Mouse (Mus musculus) forebrain, embryonic 12.5 days (tissue): ENCODE measurements around the gene Pou2f1. TPM values are rescaled to one million over a fixed set of nuclear protein-coding genes. Genes with fewer than 3 reads are reported as not detected.

Source experiments
- ATAC-seq: fragments of 200-750 bp; cut with Nextera tagmentation; 2 replicates; pipeline ENCODE4 v1.8.0; 2017; ENCODE audit warnings: moderate TSS enrichment; ENCODE audit not compliant: low FRiP score
- H3K27ac ChIP-seq: fragments of 300-500 bp; sonication (generic); 2 replicates; pipeline ENCODE4 v1.5.1; 2016; ENCODE audit warnings: mild to moderate bottlenecking
- H3K27me3 ChIP-seq: fragments of 300-500 bp; sonication (generic); 2 replicates; pipeline ENCODE4 v1.6.1; 2016; ENCODE audit warnings: mild to moderate bottlenecking
- H3K36me3 ChIP-seq: fragments of 300-500 bp; sonication (generic); replicated peaks from 2 replicates; pipeline ENCODE4 v1.6.1; 2016; ENCODE audit warnings: mild to moderate bottlenecking
- H3K4me1 ChIP-seq: fragments of 300-500 bp; sonication (generic); 2 replicates; pipeline ENCODE4 v1.6.1; 2016
- H3K4me2 ChIP-seq: fragments of 300-500 bp; sonication (generic); 2 replicates; pipeline ENCODE4 v1.6.1; 2016; ENCODE audit warnings: mild to moderate bottlenecking, moderate library complexity
- H3K4me3 ChIP-seq: fragments of 300-500 bp; sonication (generic); replicated peaks from 2 replicates; pipeline ENCODE4 v1.5.1; 2016; ENCODE audit warnings: mild to moderate bottlenecking
- H3K9ac ChIP-seq: fragments of 300-500 bp; sonication (generic); 2 replicates; pipeline ENCODE4 v1.6.1; 2016; ENCODE audit warnings: mild to moderate bottlenecking
- H3K9me3 ChIP-seq: fragments of 300-500 bp; sonication (generic); 2 replicates; pipeline ENCODE4 v1.6.1; 2016
- WGBS: fragments of 180-500 bp; shearing (Covaris S2); methylation state at CpG from one replicate; pipeline ENCODE4 v1.1.7; 2016; 5-methylcytosine and 5-hydroxymethylcytosine counted together
- polyA plus RNA-seq: library from polyadenylated mRNA; unstranded; fragments of >200 nt; fragmentation: Nextera tagmentation; extraction: Ambion mirVana; gene quantifications from 2 replicates; pipeline ENCODE4 v1.2.1, GENCODE M21; 2016

The Pou2f1 gene
- polyA plus RNA-seq, 1 experiment from 2014 or later: 27.8 TPM

- Histone ChIP-seq H3K27me3 (no peaks in the 10 kb centered on the region), H3K4me2 (no peak overlapping the region), H3K36me3 (0 out of 2 replicates have a peak, but pooled peaks cover 3% of the 10 kb centered on the region), H3K4me3 (no peak overlapping the region), H3K9me3 (no peaks in the 10 kb centered on the region), H3K27ac (no peak overlapping the region), H3K9ac (no peak overlapping the region), H3K4me1 (peaks cover 19% of the 10 kb centered on the region)
- ATAC-seq: no peak
- WGBS: 90% methylated on average over 3 of the region's 3 CpGs
These were observed 33.3 kb downstream of the Pou2f1 start for GRCm38 (mm10) chr1:165969001-165969690.

DNA sequence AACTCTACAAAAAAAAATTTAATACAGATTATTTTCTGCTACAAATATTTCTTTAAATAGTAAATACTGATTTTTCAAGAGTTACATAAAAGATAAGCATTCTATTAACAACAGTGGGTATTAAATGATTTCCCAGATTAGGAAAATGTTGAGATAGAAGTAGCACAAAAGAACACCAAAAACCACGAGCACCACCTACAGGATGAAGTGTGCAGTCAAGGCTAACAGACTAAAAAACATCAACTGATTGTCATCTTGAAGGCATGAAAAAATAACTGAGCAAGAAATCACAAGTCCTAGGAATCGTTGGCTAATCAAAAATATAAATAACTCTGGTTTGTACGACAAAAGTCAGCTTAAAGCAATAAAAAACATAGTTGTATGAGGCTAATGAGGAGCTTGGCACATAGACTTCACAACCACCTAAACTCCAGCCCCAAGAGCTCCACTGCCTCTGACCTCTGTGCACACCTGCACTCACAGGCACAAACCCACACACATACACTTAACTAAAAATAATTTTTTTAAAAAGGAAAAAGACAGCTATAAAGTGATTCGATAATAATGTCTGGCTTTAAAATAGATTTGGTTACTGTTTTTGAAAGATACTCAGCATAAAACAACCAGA, 35.3 kb downstream of the Pou2f1 start:
- WGBS: 36% methylated on average over 4 of the region's 4 CpGs
- H3K9me3 ChIP-seq: no peaks in the 10 kb centered on the region
- H3K4me1 ChIP-seq: peaks cover 19% of the 10 kb centered on the region

DNA sequence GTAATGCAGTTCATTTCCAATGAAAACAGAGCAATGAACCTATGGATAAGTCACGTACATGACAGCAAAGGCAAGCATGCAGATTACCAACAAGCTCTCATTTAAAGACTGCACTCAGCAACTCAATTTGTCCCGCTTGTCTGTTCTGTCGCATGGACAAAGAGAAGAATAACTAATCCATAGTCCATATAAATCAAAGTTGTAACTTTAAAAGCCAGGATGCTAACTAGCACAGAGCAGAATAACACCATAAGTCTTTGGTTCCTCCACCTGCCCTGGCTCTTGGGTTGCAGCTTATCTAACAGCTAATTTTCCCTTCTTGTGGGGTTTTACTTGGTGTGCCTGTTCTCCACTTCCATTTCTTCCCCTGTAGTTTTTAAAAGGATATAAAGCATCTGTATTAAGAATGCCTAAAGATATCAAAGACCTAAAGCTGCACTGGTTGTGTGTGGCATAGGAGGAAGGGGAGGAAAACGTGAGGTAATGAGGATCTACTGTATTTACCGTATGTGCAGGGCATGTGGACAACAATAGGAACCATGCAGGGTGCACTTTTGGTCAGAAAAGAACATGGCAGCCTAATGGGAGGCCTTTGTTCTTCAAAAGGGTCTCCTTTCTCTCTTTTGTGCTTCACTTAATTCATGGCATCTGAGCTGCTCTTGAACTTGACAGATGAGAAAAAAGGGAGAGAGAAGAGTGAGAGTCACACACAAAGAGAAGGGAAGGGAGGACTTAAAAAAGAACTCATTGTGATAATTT, 36.1 kb downstream of the Pou2f1 start:
- no peaks in the 10 kb centered on the region for H3K27me3 ChIP-seq
- no peaks in the 10 kb centered on the region for H3K9me3 ChIP-seq
- ATAC-seq: peak; percentile 94
- peak overlapping the region; percentile 29 for H3K4me2 ChIP-seq
- H3K9ac ChIP-seq: 0 out of 2 replicates have a peak overlapping the region, but pooled peaks have one; percentile 4
- H3K4me1 ChIP-seq: peaks cover 25% of the 10 kb centered on the region
- H3K4me3 ChIP-seq: no peak overlapping the region
- WGBS: 17% methylated on average over 5 of the region's 5 CpGs
- peak overlapping the region; percentile 75 for H3K27ac ChIP-seq
- 0 out of 2 replicates have a peak, but pooled peaks cover 3% of the 10 kb centered on the region for H3K36me3 ChIP-seq

More for the DNA sequence above, 35.3 kb downstream of the Pou2f1 start:
- no peaks in the 10 kb centered on the region for H3K27me3 ChIP-seq
- H3K4me3 ChIP-seq: no peak overlapping the region
- H3K4me2 ChIP-seq: no peak overlapping the region
- ATAC-seq: peak; percentile 52; the same call in 1 of the 2 replicates
- H3K9ac ChIP-seq: no peak overlapping the region
- 0 out of 2 replicates have a peak, but pooled peaks cover 3% of the 10 kb centered on the region for H3K36me3 ChIP-seq
- no peak overlapping the region for H3K27ac ChIP-seq

DNA sequence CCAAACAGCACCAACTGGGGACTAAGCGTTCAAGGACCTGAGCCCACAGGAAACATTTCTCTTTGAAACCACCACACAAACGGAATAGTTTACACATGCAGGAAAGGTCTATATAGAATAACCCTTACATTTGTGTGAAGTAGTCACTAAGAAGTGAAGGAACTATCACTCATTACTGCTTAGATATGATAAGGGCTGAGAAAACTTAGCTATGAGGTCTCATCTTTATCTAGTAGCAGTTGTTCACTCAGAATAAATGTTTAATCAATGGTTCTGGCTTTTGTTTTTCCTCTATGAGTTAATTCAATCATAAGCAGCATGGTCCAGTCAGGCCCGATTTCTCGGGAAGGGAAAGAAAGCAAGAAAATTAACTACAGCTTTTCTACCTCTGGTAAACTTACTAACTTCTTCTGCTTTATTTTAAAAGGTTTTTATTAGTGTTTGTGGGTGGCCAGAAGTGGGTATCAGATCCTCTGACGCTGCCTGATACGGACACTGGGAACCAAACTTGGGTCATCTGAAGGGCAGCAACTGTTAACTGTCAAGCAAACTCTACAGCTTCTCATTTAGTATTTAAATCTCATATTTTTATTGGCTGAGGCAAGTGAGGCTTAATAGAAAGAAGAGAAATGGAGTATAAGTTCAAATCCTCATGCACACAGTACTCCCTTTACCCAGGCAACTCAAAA, 40.7 kb downstream of the Pou2f1 start:
- Histone ChIP-seq H3K9ac (no peak overlapping the region), H3K36me3 (no peaks in the 10 kb centered on the region), H3K9me3 (no peaks in the 10 kb centered on the region), H3K4me2 (no peak overlapping the region), H3K4me1 (peaks cover 29% of the 10 kb centered on the region), H3K4me3 (no peak overlapping the region), H3K27ac (no peak overlapping the region), H3K27me3 (no peaks in the 10 kb centered on the region)
- ATAC-seq: no peak
- 90% methylated on average over 6 of the region's 6 CpGs for WGBS

- Histone ChIP-seq H3K4me3 (no peak overlapping the region), H3K4me2 (no peak overlapping the region), H3K36me3 (no peaks in the 10 kb centered on the region), H3K27ac (no peak overlapping the region), H3K27me3 (no peaks in the 10 kb centered on the region), H3K4me1 (peaks cover 12% of the 10 kb centered on the region), H3K9me3 (no peaks in the 10 kb centered on the region), H3K9ac (no peak overlapping the region)
- ATAC-seq: no peak
These were observed 44.3 kb downstream of the Pou2f1 start for GRCm38 (mm10) chr1:165958159-165958558.

DNA sequence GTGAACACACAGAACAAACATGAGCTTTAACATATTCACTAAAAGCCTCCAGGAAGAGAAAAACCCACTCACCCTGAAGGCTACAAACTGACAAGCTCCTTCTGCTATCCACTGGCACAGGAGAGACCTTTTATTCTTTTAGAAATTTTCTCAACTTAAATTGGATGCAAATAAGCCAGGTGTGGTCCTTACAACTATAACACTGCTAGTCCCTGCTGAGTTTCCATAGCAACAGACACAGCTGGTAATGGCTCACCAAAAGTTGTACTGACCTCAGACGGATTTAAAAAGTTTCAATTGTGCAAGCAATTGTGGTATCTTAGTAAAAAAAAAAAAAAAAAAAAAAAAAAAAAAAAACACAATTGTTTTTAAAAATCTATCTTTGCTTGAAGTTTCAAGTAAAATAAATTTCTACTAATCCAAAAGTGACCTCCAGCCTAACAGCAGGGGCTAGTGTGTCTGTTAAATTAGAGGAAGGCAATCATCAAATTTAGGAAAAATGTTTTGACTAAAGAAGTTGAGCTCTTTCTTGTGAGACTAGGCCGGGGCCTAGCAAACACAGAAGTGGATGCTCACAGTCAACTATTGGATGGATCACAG, 54.2 kb downstream of the Pou2f1 start:
- Histone ChIP-seq H3K9me3 (no peaks in the 10 kb centered on the region), H3K9ac (no peak overlapping the region), H3K4me1 (peaks cover 8% of the 10 kb centered on the region), H3K36me3 (no peaks in the 10 kb centered on the region), H3K4me3 (no peak overlapping the region), H3K4me2 (no peak overlapping the region), H3K27ac (no peak overlapping the region), H3K27me3 (no peaks in the 10 kb centered on the region)
- 11% methylated on average over 2 of the region's 2 CpGs for WGBS
- ATAC-seq: peak; percentile 30; the same call in 1 of the 2 replicates

DNA sequence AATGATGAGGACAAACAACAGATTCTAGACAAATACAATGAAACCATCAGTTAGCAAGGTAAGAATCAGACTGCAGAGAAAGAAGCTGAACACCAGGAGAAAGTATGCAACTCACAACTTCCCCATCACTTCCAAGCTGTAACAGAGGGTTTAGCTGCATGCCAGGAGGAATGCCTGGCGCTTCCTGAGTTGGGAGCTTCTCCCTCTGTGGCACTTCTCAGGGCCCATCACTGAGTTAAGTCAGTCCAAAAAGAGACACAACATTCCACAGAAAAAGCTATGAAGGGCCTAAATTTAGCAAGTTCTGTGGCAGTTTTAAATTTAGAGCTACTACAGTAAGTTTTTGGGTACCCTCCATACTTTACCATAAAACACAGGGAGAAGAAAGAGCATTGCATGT, 59.2 kb downstream of the Pou2f1 start:
- ATAC-seq: no peak
- H3K36me3 ChIP-seq: no peaks in the 10 kb centered on the region
- no peaks in the 10 kb centered on the region for H3K27me3 ChIP-seq
- no peak overlapping the region for H3K4me3 ChIP-seq
- H3K9ac ChIP-seq: no peak overlapping the region
- 95% methylated on average over 1 of the region's 1 CpGs for WGBS
- peaks cover 2% of the 10 kb centered on the region for H3K4me1 ChIP-seq
- no peak overlapping the region for H3K27ac ChIP-seq
- no peak overlapping the region for H3K4me2 ChIP-seq
- no peaks in the 10 kb centered on the region for H3K9me3 ChIP-seq

DNA sequence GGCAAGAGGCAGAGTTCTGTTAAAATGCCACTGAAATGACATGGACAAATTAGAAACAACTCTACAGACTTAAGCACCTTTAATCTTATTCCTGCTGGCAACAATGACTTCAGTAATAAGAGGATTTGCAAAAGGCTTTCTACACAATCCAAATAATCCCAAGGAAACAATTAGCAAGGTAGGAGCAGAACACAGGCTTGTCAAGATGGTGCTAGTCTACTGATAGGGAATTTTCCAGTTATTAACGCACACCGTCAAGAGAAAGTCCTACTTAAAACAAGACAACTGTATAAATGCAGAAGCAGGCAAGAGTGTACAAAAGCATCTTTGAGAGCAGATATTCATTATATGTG, 67.0 kb downstream of the Pou2f1 start:
- Histone ChIP-seq H3K4me3 (no peak overlapping the region), H3K9me3 (no peaks in the 10 kb centered on the region), H3K4me2 (peak overlapping the region; percentile 26), H3K36me3 (no peaks in the 10 kb centered on the region), H3K9ac (no peak overlapping the region), H3K27ac (peak overlapping the region; percentile 83), H3K27me3 (no peaks in the 10 kb centered on the region), H3K4me1 (peaks cover 28% of the 10 kb centered on the region)
- 9% methylated on average over 2 of the region's 2 CpGs for WGBS
- ATAC-seq: no peak

DNA sequence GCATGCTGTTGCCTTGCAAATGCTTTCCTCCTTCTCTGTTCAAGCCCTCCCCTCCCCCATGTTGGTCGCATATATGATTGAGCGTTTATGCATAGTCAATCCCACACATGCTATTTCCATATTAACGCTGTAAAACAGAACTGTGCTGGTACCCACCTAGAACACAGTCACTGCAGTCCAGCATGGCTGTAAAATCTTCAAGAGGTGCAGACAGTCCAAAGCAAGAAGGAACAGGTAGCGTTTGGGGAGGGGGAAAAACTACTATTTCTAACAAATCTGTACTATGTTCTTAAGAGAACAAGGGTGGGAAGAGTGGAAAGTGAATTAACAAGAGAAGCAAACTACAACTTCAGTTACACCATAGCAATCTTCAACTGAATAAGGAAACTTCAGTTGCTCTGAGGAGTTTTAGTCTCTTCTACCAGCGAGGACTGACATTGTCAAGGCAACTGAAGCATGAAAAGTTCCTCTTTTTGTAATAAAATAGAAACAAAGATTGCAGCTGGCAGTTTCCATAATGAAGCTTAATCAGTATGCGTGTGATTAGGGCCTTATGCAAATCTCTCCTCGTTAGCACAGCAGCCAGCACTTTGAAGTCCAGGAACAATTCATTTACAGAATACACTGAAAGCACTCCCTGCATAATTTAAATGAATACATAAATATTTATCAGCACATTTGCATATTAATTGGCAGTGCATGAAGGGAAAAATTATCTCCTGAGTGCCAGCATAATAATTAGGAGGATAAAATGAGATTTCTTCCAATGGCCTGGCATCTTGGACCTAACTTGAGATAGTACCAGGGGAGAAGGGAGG, 67.6 kb downstream of the Pou2f1 start:
- no peaks in the 10 kb centered on the region for H3K27me3 ChIP-seq
- peak; percentile 96 for ATAC-seq
- peak overlapping the region; percentile 43; the same call in 1 of the 2 replicates for H3K9ac ChIP-seq
- 9% methylated on average over 7 of the region's 7 CpGs for WGBS
- H3K4me3 ChIP-seq: peak overlapping the region; percentile 33
- H3K9me3 ChIP-seq: no peaks in the 10 kb centered on the region
- peak overlapping the region; percentile 47 for H3K4me2 ChIP-seq
- H3K27ac ChIP-seq: peak overlapping the region; percentile 97
- peaks cover 28% of the 10 kb centered on the region for H3K4me1 ChIP-seq
- H3K36me3 ChIP-seq: no peaks in the 10 kb centered on the region

DNA sequence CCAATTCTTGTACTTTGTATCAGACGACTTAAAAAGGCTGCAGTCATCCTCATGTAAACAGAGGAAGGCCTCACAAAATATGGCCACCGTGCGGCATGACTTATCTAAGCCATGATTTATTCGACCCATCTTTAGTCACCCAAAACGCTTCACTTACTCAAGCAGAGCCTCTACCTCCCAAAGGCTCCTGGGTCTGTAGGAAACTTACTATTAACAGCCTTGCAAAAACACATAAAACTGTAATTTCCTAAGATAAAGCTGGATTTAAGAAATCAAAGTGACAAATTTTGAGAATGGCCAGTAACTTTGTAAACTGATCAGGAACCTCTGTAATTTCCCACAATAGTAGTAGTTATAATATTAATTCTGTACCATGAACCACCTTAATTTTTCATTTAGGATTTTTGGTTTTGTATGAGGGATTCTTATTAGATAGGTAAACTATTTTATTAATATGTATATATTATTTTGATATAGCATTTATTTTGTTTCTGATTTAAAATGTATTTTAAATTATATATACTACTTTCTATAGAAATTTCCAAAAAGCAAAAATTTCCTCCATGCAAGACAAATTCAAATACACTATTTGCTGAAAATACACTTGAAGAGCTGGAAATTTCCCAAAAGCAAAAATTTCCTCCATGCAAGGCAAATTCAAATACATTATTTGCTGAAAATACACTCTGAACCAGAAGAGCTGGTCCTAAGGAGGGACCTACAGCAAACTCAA, 68.4 kb downstream of the Pou2f1 start:
- Histone ChIP-seq H3K27ac (peak overlapping the region; percentile 97), H3K27me3 (no peaks in the 10 kb centered on the region), H3K36me3 (no peaks in the 10 kb centered on the region), H3K4me1 (peaks cover 28% of the 10 kb centered on the region), H3K9me3 (no peaks in the 10 kb centered on the region), H3K4me2 (peak overlapping the region; percentile 49), H3K9ac (peak overlapping the region; percentile 43; the same call in 1 of the 2 replicates), H3K4me3 (peak overlapping the region; percentile 33)
- 46% methylated on average over 5 of the region's 5 CpGs for WGBS
- no peak for ATAC-seq

DNA sequence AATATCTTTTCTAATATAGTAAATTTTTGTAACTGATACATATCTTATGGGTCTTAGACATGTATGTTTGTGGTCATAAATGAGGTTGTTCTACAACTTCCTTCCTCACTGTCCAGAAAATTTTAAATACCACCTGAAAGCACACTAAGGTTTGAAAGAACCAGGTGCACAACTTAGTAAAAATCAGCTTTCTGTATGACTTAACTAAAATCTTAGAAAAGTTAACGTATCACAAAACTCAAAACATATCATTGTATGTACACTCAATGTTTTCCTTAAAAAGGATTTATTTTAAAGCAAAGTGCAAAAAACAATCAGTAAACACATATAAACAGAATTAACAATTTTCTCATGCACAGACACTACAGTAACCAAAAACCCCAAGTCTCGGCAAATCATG, 69.6 kb downstream of the Pou2f1 start:
- Histone ChIP-seq H3K36me3 (no peaks in the 10 kb centered on the region), H3K4me2 (peak overlapping the region; percentile 45), H3K9ac (no peak overlapping the region), H3K4me1 (peaks cover 28% of the 10 kb centered on the region), H3K27ac (no peak overlapping the region), H3K4me3 (peak overlapping the region; percentile 16; the same call in 1 of the 2 replicates), H3K27me3 (no peaks in the 10 kb centered on the region), H3K9me3 (no peaks in the 10 kb centered on the region)
- ATAC-seq: no peak
- 76% methylated on average over 2 of the region's 2 CpGs for WGBS
